Comparison of ENCODE assay signal across 15 mouse cellular contexts in the genomic region with DNA sequence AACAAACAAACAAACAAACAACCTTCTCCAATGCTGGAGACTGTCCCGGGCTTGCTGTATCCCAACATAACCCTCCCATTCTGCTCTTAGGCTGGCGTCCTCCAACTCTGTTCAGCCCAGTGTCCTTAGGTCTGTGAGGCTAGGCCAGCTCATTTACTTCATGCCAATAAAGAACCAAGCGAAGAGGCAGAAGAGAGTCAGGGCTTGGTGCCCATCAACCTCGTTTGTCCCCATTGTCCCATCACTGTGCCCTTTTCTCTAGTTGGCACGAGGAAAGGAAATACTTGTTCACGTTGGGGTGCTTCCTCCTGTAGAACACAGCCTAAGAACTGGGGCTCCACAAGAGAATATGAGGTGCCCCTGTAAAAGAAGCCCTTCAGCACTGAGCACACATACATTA. TPM values are rescaled to one million over a fixed set of nuclear protein-coding genes. Genes with fewer than 3 reads are reported as not detected.
"Had no signal": no experiment of that assay in that cellular context is flagged by ENCODE, and none has a peak within 500 bp of the region (broad histone marks: within the 10 kb centered on the region; RNA-seq: fewer than 3 reads in every experiment).

No protein-coding gene starts in this region.

- H3K4me2 ChIP-seq: limb, embryonic 15.5 days had no signal

- H3K27me3 ChIP-seq: limb, embryonic 15.5 days; stomach, embryonic 15.5 days had no signal

- H3K4me3 ChIP-seq: limb, embryonic 15.5 days; midbrain, embryonic 10.5 days; stomach, embryonic 15.5 days had no signal

- H3K9ac ChIP-seq: limb, embryonic 15.5 days; liver, embryonic 14.5 days; stomach, embryonic 15.5 days had no signal

- DNase-seq: kidney, adult 18-20 months; kidney, postnatal 25 days; lung, adult 18-20 months; lung, postnatal 4 days; midbrain, embryonic 14.5 days; right cerebral cortex, postnatal 14 days; thymus, postnatal 36 days had no signal

- H3K9me3 ChIP-seq: limb, embryonic 15.5 days; midbrain, embryonic 10.5 days; stomach, embryonic 15.5 days had no signal

- H3K27ac ChIP-seq: limb, embryonic 15.5 days; liver, embryonic 14.5 days; midbrain, embryonic 10.5 days; stomach, embryonic 15.5 days had no signal

RNA-seq across cellular contexts. Expression of gene Cgref1, which starts 6.3 kb away (rescaled TPM):
- total RNA-seq: megakaryocyte, adult 5-6 weeks had no signal

RNA-seq across cellular contexts. Expression of gene Tcf23, which starts 16.8 kb away (rescaled TPM):
- total RNA-seq: layer of hippocampus, postnatal 10 days; megakaryocyte, adult 5-6 weeks had no signal
- polyA plus RNA-seq: limb, embryonic 11.5 days; neural tube, embryonic 14.5 days had no signal
